Mouse (Mus musculus): ENCODE measurements around the gene Itpr2. TPM values are rescaled to one million over a fixed set of nuclear protein-coding genes. Genes with fewer than 3 reads are reported as not detected.
A peak's percentile ranks its signal among the peaks of the same experiment; 100 is the strongest.

The Itpr2 gene
- total RNA-seq, 2 experiments from 2014 or later = 38.6 to 45.5 TPM

GRCm38 (mm10) chr6:146083056-146083961, 418.7 kb downstream of the Itpr2 start:
- no peak for DNase-seq

- DNase-seq = no peak
These were observed 419.5 kb downstream of the Itpr2 start for GRCm38 (mm10) chr6:146082476-146082875.

- DNase-seq = no peak
These were observed 420.4 kb downstream of the Itpr2 start for GRCm38 (mm10) chr6:146081578-146081977.

DNA sequence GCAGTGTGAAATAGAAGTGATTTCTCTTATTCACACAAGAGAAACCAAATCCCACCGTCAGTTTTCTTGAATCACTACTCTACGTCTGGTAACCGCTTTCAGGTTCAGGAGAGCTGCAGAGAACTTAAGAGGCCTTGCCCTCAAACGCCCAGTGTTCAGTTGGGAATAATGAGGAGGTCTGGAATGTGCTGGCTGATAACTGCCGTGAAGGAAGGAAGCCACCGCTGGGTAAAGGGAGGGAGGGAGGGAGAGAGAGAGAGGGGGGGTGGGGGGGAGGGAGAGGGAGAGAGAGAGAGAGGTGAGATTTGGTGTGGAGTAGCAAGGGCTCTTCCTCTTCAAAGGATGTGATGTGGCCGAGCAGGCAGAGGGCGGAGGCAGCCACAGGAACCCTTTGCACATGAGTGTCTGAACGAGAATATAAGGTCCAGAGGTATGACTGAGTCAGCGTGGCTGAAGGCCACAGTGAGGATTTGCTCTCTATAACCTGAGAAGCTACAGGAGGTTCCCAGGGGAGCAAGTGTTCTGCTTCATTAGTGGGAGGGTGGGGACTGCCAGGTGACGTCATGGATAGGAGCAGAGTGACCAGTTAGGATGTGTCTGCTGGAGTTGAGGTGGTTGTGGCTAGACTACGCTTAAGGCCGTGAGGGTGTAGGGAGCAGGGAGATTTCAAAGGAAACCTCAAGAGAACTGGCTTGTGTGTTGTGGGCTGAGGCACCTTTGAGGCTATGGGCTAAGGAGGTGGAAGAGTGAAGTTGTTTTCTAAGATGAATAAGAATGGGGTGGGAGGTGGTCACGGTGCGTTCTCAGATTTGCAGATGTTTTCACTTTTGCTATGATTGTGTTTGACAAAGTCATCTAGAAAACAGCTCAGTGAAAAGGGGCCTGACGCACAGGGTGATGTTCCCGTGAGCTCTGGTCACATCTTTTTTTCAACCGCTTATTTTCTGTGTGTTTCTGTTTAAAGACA, 421.2 kb downstream of the Itpr2 start:
- DNase-seq = no peak

DNA sequence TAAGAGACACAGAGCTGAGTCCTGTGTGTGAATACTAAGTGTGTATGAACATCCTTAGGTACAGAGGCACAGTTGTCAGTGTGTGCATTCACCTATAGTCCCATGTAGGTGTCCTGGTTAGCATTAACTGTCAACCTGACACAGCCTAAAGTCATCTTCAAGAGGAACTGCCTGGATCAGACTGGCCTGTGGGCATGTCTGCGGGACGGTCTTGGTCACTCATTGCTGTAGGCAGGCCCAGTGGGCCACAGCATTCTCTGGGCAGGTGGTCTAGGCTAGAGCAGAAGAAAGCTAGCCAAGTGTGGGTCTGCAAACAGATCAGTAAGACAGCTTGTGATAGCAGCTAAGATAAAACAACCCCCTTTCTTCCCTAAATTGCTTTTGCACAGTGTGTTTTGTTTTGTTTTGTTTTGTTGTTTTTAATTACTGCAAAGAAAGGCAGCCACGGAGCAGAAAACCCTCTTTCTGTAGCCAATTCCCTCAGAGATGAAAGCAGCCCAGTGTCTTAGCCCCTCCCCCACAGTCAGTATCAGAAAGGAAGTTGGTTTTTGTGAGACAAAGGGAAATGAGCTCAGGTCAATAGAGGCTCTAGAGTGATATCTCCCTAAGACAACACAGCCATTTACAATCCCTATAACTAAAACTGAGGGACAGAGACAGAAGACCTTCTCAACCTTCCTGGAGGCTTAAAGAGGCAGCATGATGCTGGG, 422.1 kb downstream of the Itpr2 start:
- DNase-seq = peak; percentile 25

DNA sequence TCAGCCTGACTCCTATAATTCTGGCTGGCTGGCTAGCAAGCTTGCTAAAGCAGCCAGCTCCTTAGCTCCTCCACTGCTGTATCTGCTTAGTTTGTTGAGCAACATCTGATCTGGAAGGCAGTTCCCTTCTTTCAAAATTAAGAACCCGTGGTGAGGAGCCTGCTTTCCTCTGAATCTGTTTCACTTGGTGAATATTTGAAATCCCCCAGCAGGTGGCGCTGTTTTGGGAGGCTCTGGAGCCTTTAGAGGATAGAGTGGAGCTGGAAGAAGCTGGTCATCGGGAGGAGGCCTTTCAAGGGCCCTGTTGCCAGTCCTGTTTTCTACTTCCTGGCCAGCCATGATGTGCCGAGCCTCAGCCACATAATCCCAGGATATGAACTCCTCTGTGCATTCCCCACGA, 422.8 kb downstream of the Itpr2 start:
- DNase-seq = peak; percentile 88

DNA sequence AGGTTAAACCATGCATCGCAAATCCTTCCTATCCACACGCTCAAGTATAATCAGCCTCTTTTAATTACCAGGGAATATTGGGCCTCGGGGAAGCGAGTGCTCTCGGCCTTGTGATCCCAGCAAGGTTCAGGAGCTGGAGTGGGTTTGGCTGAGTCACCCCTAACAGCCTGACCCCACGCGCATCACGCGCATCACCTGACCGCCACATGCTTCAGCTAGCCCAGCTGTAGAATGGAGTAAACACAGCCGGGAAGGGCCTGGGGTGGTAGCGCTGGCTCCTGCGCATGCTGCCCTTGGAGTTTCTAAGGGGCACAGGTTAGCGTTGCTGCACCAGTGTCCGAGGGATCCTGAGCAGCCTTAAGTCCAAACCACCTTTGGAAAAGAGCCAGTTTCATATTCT, 423.9 kb downstream of the Itpr2 start:
- DNase-seq = no peak

DNA sequence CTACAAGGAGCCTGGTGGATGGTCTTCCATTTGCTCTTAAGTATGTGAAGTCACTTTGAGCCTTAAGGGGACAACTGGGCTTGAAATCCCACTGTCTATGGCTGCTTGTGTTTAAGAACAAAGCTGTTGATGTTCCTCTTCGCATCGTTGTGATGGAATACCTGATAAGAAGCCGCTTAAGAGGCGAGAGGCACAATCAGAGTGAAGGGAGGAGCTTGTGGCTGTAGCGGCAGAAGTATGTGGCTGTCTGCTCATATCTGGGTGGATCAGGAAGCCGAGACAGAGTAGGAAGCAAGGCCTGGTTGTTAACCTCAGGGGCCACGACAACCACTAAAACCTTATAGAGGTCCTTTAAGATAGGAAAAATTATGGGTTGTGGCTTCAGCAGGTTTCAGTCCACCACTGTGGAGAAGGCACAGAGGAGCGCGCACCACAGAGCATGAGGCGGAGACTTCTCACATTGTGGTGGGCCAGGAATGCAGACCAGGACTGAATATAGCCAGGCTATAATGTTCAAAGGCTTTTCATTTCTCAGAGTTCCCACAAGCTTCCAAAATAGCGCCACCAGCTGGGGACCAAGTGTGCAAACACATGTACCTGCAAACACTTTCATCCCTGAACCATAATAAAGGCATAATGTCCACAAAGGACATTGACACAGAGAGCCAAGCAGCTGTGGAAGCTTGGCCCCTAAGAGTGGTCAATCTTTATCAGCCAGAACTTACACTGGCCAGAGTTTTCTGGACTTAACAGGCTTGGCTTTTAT, 424.7 kb downstream of the Itpr2 start:
- DNase-seq = peak; percentile 20

DNA sequence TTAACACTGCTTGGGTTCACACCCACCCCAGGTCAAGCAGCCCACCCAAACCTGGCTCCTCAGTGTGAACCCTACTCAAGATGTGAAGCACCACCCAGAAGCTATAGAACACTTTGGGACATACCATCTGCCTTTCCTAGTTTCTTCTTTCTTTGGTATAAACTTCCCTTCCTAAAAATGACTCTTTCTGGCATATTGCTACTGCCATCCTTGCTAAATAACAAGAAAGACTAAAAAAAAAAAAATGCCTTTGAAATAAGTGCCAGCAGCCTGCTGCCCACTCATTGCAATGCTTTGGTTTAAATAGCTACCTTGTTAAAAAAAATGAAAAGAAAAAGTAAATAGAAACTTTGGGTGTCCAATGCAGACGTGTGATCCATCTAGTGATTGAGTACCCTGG, 429.2 kb downstream of the Itpr2 start:
- no peak for DNase-seq

DNA sequence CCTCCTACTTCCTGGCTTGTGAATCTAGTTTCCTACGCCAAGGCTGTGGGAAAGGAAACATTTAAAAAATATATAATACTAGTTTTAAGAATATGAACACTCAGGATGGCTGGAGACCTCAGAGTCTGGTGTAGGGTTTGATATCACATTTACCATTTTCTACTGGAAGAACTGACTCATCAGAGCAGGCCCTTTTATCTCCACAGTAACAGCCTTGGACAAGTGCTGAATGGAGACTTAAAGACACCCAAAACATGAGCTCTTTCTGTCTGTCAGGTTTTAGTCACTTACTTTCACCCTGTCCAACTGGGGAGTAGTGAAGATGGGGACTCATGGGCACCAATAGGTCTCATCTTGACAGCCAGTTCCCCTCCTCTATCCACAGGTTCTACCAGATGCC, 430.1 kb downstream of the Itpr2 start:
- no peak for DNase-seq

Other genes starting within 250 kb of the Itpr2 start
- gene Fgfr1op2, start 75.0 kb upstream of the Itpr2 start, total RNA-seq (2021) = 10 to 100 TPM; 63.8 to 66.8 TPM
- 10 to 100 TPM; 28.4 to 35.0 TPM for gene Ints13, start 75.6 kb upstream of the Itpr2 start, total RNA-seq (2021)
- gene Med21, start 140.3 kb upstream of the Itpr2 start, total RNA-seq (2021) = 10 to 100 TPM; 64.0 to 67.8 TPM
- 10 to 100 TPM; 25.4 to 25.5 TPM for gene Tm7sf3, start 140.6 kb upstream of the Itpr2 start, total RNA-seq (2021)
- 10 to 100 TPM; 25.4 to 29.1 TPM for gene Stk38l, start 222.8 kb upstream of the Itpr2 start, total RNA-seq (2021)